Mouse (Mus musculus): ENCODE data around the gene Cox17.

GRCm38 (mm10) chr16:38369992-38370484 lies 23.2 kb downstream of the Cox17 start:
- TF ChIP-seq POLR2A (IDR thresholded peaks at IDR 0.05; ENCODE audit: borderline replicate concordance, insufficient read depth, low read length) (no peak), CTCF (IDR thresholded peaks at IDR 0.05; ENCODE audit: borderline replicate concordance, insufficient read depth, low read depth, low read length) (no peak)

Measured in cerebellum, adult 2 months (tissue).